Mouse (Mus musculus) embryo, embryonic 11.5 days (tissue): ENCODE measurements around the gene Sppl2b.

Source experiments
- DNase-seq: peaks from one replicate; pipeline ENCODE4 v3.0.0-alpha.2; 2012; ENCODE audit warnings: low read depth, low spot score

The Sppl2b gene

GRCm38 (mm10) chr10:80845055-80845693, 9.9 kb upstream of the Sppl2b start:
- DNase-seq = no peak

- DNase-seq = no peak
Measured at GRCm38 (mm10) chr10:80845732-80846131, 9.3 kb upstream of the Sppl2b start.

GRCm38 (mm10) chr10:80848571-80848970, 6.5 kb upstream of the Sppl2b start:
- no peak for DNase-seq

DNA sequence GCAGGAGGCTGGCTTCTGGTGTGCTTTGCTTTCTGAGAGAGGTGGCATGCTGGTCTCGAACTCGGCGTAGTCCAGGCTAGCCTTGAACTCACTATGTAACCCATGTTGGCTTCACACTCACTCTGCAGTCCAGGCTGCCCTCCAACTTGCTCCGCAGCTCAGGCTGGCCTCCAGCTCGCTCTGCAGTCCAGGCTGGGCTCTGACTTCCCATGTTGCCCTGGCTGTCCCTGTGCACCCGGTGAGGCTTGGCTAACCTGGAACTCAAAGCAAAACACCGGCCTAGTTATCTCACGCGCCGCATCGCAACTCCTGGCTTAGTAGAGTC, 636 bp downstream of the Sppl2b start:
- DNase-seq = no peak

DNA sequence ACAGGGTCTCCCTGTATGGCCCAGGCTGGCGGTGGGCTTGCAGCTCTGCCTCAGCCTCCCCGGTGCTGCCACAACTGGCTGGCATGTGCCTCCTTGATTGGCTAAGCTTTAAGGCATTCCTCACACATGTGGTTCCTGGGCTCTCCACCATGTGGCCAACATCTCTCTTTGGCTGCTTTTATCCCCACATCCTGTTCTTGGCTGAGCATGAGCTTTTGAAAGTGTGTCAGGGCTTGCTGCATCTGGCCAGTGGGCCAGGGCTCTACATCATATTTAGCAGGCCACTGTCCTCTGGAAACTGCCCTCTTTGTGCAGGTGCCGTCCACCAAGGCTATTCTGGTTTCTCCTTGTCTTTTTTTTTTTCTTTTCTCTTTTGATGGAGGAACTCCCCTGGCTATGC, 1.2 kb downstream of the Sppl2b start:
- DNase-seq = no peak

- no peak for DNase-seq
Measured at GRCm38 (mm10) chr10:80856908-80857307, 1.8 kb downstream of the Sppl2b start.

GRCm38 (mm10) chr10:80857386-80857785, 2.3 kb downstream of the Sppl2b start:
- DNase-seq = no peak

DNA sequence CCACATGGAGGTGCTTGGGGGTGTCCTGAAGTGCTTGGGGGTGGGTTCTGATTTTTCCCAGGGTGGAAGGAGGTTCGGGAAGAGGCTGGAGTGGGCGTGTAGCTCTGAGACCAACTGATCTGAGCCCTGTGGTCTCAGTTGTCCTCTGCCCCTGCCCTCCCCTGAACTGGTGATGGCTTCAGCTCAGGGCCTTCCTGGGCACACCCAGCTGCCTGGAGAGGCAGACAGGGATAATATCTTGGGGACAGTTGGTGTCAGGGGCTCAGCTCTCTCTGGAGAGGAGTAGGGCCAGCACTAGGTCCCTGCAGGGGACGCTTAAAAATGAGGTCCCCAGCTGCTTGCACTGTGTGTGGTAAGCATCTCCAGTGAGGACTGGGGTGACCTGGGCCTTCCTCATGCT, 2.8 kb downstream of the Sppl2b start:
- DNase-seq = no peak

DNA sequence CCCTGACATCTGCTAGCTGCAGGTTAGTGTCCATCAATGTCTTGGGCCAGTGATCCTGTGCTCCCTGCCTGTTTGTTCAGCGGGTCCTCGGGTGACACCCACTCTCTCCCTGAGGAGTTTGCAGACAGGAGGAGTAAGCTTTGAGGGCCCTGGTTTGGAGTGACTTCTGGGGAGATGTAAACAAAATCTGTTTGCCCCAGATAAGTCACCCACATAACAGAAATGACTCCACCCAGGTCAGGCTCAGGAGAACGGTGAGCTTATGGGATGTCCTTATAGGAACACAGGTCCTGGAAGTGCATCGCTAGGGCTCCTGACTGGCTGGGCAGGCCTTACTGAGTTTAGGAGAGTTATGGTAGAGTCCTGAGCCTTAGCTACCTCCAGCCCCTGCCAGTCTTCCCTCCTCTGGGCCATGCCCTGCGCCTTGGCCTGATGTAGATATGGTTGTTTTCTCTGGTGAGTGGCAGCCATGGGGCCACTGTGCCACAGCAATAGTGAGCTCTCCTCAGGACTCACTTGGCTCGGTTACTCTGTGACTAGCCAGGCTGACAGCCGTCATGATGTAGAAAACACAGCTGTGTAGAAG, 3.4 kb downstream of the Sppl2b start:
- DNase-seq = no peak

- no peak for DNase-seq
Measured at GRCm38 (mm10) chr10:80862305-80862704, 7.2 kb downstream of the Sppl2b start.

- DNase-seq = no peak
Measured at GRCm38 (mm10) chr10:80864446-80864845, 9.4 kb downstream of the Sppl2b start.

DNA sequence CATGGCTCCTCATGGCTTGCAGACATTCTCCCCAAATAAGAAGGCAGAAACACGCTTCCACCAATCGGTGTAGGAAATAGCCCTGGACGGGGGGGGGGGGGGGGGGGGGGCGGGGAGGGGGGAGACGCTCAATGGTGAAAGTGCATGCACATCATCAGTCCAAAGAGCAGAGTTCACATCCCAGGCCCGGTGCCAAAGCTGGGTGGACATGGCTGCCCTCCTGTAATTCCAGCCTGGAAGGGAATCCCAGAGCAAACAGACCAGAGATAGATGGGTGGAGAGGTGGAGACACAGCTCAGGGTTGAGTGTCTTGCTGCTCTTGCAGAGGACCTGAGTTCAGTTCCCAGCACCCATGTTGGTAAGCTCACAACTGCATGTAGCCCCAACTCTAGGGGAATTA, 15.9 kb downstream of the Sppl2b start:
- no peak for DNase-seq

DNA sequence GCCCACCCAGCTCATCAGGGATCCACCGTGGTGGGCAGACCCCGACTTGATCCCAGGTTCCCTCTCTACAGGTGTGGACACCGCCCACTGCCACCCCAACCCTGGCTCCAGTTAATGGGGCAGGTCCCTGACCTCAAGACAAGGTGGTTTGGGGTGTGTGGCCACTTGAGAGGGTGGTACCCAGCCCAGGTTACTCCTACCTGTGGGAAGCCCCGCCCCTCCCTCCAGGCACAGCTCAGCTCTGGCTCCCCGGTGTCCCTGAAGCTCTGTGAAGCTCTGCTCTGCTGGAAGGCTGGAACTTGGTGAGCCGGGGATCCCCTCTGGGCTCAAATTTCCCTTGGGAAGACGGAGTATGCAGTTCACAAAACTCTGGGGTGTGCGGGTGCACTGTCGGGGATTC, 16.5 kb downstream of the Sppl2b start, which contains the start of gene Tmprss9:
TSS of gene Tmprss9 (plus strand) at position 268 of the 400 bp plus-strand sequence.
- no peak for DNase-seq

DNA sequence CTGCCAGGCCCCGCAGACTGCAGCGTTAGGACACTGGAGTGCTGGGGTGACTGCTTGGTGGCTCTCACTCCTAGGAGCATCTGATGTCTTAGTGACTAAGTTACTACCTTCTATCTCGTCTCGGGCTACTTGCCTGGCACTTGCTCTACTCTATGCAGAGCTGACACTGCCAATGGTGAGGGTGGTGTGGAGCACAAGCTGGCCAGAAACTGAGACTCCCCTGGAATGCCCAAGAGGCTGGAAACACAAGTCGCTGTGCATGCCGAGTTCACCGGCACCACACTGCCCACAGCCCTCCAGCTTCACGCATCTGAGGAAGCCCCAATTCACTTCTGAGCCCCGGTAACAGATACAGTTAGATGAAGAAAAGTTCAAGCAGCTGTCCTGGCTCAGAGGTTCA, 19.0 kb downstream of the Sppl2b start:
- no peak for DNase-seq

DNA sequence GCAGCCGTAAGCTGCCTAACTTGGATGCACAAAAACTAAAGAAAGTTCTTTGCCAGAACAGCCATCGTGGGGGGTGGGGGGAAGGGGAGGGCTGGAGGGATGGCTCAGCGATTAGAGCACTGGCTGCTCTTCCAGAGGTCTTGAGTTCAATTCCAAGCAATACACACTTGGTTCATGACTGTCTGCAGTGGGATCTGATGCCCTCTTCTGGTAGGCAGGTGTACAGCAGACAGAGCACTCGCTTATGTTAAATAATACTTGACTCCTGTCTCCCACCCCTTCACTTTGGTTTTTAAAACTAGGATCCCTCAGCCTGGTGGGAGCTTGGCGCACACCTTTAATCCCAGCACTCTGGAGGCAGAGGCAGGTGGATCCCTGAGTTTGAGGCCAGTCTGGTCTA, 21.0 kb downstream of the Sppl2b start:
- DNase-seq = peak; percentile 48

GRCm38 (mm10) chr10:80876594-80876993, 21.5 kb downstream of the Sppl2b start:
- DNase-seq = no peak

- DNase-seq = peak; percentile 56
Measured at GRCm38 (mm10) chr10:80880131-80880641, 25.1 kb downstream of the Sppl2b start.

GRCm38 (mm10) chr10:80880901-80881300, 25.8 kb downstream of the Sppl2b start:
- DNase-seq = no peak

DNA sequence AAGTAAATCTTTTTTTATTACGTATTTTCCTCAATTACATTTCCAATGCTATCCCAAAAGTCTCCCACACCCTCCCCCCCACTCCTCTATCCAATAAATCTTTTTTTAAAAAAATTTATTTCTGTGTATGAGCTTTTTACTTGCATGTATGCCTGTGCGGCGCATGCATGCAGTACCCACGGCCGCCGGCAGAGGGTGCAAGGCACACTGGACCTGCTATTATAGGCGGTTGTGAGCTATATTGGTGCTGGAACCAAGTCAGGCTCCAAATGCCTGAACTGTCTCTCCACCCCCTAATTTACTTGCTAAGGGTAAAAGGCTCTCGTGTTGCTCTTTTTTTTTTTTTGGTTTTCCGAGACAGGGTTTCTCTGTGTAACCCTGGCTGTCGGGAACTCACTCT, 26.2 kb downstream of the Sppl2b start:
- DNase-seq = peak; percentile 46

- no peak for DNase-seq
Measured at GRCm38 (mm10) chr10:80887181-80887580, 32.1 kb downstream of the Sppl2b start.

DNA sequence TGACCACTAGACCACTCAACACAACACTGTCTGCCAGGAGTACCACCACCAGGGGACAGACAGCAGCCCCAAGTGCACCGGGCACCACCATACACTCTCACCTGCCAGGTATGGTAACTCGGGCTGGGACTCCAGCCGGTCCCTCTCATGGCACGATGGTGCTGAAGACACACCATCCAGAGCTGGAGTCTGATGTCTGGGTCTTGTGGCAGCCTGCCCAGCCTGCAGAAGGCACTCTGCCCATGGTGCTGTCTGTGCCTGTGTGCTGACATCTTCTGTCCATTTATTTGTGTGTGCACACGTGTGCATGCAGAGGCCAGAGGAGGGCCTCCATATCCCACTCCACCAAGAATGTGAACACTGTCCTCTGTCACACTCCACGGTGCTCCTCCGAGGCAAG, 40.0 kb downstream of the Sppl2b start:
- no peak for DNase-seq

- no peak for DNase-seq
Measured at GRCm38 (mm10) chr10:80895697-80896096, 40.6 kb downstream of the Sppl2b start.
